Mouse (Mus musculus): ENCODE data around the gene Pctp.

Pctp gene

DNA sequence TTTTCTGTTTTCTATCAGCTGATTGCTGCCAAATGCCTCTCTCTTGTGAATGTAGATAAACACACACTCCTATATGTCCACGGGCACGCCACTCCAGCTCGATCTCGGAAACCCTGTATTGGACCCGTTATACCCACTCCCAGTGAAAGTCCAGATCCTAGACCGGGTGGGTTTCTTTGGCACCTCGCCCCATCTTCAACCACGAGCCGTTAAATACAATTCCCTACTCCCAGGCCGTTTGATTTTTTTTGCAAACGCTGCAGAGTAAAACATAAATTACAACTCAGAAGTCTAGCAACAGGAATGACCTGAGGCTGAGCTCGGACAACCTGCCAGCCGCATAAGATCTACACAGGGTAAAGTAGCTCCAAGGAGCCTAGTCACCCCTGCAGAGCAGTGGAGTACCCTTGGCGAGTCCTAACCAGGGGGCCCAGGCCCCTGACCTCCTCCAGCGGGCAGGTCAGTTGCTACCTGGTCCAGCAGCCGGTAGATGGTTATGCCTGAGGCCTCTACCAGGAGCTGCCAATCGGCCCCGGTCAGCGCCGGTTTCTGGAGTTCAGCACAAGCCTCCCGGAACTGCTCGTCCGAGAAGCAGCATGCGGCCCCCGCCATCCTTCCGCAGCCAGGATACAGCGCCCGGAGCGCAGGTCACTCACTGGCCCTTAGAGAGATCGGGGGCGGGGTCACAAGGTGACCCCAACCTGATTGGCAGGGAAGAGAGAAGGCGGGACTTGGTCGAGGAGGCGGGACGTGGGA lies at the start of gene Pctp:
TSS of gene Pctp (minus strand) at position 664 of the 756 bp plus-strand sequence.
- DNase-seq (ENCODE audit: low read depth in 2 of 2, low spot score in 2 of 2): peak; percentile 26 to 32

DNA sequence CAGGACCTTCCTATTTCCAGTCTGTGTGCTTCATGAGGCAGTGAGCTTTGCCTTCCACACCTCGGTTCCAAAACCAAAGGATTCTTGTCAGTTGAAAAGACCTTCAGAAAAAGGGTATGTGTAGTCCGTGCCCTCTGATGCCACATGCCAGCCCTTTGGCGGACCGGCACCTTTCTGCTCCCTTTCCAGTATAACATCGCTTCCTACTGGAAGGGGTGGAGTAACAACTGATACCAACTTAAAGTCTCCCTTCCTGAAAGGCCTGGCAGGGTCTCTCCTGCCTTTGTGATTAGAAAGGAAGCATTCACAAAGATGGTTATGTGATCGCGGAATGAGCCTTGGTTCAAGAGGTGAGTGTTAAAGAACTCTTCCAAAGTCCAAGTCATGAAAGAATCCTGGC lies 47.3 kb upstream of the Pctp start:
- no peak for DNase-seq (ENCODE audit: low read depth in 2 of 2, low spot score in 2 of 2)

DNA sequence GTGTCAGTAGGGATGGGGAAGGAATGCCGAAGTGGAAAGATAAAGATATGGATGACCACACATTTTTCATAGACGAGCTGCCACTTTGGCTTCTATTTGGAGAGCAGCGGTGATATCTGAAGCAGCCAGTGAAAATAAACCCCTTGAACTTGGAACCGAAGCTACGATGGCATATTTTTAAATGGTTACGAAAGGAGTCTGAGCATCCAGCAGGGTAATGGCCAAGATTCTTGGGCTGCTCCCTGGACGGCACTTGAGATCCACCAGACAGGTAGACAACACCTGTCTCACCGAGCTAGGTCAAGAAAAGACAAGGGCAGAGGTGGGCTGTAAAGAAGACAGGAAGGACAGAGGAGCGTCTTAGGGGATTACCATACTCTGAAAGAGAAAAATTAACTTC lies 44.6 kb upstream of the Pctp start:
- DNase-seq (ENCODE audit: low read depth in 2 of 2, low spot score in 2 of 2): no peak

DNA sequence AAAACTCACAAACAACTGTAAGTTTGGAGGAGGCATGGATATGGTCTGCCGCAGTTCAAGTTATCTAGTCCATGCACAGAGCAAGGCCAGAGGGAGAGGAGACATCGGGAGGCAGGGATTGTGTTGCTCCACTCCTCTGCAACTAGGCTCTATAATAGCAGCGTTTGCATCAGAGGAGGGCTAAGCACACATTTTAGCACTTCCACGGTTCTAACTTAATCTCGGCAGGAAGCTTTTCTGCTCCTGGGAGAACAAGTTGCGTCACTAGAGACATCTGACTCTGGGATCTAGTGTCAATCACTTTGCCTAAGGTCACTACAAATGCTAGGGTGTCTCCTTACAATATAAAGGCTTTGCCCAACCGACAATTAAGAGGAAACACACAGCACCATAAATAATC lies 43.5 kb upstream of the Pctp start:
- DNase-seq (ENCODE audit: low read depth in 2 of 2, low spot score in 2 of 2): no peak

GRCm38 (mm10) chr11:90044459-90044858 lies 41.8 kb upstream of the Pctp start:
- DNase-seq (ENCODE audit: low read depth in 2 of 2, low spot score in 2 of 2): no peak

- DNase-seq (ENCODE audit: low read depth in 2 of 2, low spot score in 2 of 2): no peak
Measured at GRCm38 (mm10) chr11:90038022-90038421, 35.3 kb upstream of the Pctp start.

- no peak for DNase-seq (ENCODE audit: low read depth in 2 of 2, low spot score in 2 of 2)
Measured at GRCm38 (mm10) chr11:90036416-90036815, 33.7 kb upstream of the Pctp start.

DNA sequence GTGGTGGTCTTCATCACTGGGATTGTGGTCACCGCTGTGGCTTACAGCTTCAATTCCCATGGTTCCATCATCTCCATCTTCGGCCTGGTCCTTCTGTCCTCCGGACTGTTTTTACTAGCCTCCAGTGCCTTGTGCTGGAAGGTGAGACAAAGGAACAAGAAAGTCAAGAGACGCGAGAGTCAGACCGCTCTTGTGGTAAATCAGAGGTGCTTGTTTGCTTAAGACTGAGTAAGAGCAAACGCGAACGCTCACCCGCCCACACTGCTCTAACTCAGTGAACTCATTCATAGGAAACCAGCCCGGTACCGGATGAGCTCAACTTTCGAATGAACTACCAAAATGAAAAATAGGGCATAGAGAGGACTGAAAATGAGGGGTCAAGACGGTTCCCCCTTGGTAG lies 32.8 kb upstream of the Pctp start:
- no peak for DNase-seq (ENCODE audit: low read depth in 2 of 2, low spot score in 2 of 2)

DNA sequence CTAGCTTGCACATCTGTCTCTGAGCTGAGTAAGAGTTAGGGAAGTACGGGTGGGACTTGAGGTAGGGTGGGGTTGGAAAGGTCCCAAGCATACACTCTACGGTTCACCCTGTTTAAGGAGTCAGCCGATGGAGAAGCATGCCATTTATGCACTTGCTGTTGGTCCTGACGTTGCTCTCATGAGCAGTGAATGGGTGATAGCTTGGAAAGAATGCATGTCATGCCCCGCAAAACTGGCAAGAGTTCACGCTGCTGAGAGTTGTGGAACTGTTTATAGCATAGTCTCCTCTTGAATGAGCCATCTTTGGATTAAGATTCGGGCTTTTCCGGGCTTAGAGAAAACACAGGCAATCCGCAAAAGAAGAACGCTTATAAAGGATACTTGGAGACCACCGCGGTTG lies 32.0 kb upstream of the Pctp start:
- no peak for DNase-seq (ENCODE audit: low read depth in 2 of 2, low spot score in 2 of 2)

DNA sequence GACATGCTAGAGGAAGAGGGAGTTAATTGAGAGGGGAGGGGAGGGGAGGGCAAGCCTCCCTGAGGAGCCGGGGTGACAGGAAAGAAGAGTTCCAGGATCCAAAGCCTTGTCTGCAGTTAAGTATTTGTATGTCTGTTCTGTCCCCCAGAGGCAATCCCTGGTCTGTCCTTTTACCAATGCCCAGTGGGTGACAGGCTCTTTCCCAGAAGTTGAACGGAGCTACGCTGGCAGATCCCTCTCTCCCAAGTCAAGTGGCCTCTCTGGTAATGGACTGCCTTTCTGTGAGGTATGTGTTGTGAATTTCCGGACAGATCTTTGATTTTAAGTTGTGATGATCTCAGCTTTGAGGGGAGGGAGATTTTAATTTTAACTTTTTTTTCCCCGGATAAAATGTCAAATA lies 30.7 kb upstream of the Pctp start:
- DNase-seq (ENCODE audit: low read depth in 2 of 2, low spot score in 2 of 2): no peak

GRCm38 (mm10) chr11:90032807-90033206 lies 30.1 kb upstream of the Pctp start:
- no peak for DNase-seq (ENCODE audit: low read depth in 2 of 2, low spot score in 2 of 2)

- no peak for DNase-seq (ENCODE audit: low read depth in 2 of 2, low spot score in 2 of 2)
Measured at GRCm38 (mm10) chr11:90031076-90031475, 28.4 kb upstream of the Pctp start.

GRCm38 (mm10) chr11:90030557-90030956 lies 27.9 kb upstream of the Pctp start:
- DNase-seq (ENCODE audit: low read depth in 2 of 2, low spot score in 2 of 2): no peak

DNA sequence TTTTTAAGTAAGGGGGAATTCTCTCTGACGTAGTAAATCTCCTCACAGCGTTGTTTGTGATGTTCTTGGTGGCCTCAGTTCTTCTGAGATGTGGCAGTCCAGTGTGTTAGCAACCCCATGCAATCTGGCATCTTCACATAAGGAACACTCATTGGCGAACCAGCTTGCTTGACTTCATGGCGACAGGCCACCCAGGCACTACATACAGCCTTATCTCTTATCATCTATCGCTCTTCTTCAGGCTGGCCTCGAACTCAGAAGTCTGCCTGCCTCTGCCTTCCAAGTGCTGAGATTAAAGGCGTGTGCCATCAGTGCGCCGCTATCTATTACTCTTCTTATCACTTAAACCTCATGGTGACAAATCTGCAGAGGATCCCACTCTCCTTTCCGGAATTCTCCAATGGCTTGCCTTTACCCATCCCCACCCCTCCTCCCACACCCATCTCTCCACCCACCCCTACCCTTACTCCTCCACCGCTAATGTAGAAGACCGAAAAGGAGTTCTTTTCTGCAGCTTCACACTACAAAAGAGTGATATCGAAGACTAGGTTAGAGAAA lies 27.2 kb upstream of the Pctp start, which contains the start of gene Tmem100:
TSS of gene Tmem100 (plus strand) at position 508 of the 558 bp plus-strand sequence.
- no peak for DNase-seq (ENCODE audit: low read depth in 2 of 2, low spot score in 2 of 2)

GRCm38 (mm10) chr11:90029354-90029753 lies 26.7 kb upstream of the Pctp start:
- no peak for DNase-seq (ENCODE audit: low read depth in 2 of 2, low spot score in 2 of 2)

DNA sequence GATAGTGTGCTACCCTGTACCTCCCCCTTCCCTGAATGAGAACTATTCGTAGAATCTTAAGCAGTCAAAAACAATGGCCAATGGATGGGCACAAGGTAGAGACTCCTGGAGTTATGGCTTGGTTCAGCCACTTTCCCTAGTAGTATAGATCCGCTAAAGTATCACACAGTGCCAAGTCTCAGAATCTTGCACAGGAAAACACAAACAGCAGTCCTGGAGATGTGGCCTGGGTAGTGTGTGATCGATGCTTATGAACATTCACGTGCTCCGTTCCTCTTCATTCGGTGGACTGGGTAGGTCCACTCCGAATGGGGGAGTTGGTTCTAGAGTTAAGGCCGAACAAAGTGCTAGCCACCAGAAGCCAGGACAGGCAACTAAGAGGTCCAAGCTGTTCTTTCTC lies 26.1 kb upstream of the Pctp start:
- DNase-seq (ENCODE audit: low read depth in 2 of 2, low spot score in 2 of 2): no peak

- DNase-seq (ENCODE audit: low read depth in 2 of 2, low spot score in 2 of 2): no peak
Measured at GRCm38 (mm10) chr11:90027216-90027615, 24.5 kb upstream of the Pctp start.

DNA sequence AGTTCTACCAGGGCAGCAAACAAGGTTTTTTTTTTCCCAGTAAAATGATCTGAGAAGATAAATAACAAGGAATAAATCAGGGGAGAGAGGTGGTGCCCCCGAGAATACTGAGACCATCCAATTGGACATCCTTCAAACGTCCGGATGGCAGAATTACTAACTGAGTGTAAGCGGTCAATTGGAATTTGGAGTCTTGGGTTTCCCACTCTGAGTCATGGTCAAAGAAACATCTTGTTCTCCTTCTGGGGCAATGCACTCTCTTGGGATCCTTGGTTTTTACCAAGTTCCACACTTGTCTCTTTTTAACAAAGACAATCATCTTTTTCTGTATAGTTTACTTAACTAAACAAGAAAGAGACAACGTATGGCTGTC lies 24.1 kb upstream of the Pctp start:
- DNase-seq (ENCODE audit: low read depth in 2 of 2, low spot score in 2 of 2): no peak

DNA sequence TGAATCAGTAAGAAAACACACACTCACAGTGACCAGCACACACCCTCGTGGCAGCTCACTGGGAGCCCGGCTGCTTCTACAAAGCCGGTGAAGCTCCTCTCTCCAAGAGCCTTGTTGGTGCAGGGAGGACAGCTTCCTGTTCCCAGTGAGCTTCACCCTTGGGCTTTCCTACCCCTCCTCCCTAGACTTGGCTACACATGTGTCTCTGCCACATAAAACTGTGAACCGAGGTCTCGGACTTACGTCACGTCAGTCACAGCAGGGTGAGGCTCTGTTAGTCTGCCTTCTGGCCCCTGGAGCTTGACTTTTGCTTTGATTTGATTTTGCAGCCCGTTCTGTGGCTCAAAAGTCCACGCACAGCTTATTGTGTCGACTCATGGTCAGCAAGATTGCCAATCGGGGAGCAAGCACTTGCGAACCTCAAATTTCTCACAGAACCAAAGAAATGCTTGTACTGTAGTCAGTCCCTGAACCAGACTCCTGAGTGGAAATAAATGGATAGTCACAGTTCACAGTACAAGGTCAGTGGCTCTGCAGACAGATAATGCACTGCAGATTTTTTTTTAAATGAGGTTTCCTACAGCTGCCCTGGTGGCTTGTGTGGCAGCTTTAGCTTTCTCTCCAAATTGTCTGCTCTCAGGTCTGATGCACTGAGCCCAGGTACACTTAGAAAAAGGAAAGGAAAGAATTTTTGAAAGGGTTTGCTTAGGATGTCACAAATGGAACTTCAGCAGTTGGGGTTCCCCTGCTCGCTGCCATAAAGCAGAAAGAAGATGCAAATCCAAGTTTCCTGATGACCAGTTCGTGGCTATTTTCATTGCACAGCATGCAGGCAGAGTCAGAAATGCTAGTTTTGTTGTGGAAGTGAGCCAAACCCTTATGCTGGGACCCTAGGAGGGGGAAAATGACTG lies 23.5 kb upstream of the Pctp start:
- no peak for DNase-seq (ENCODE audit: low read depth in 2 of 2, low spot score in 2 of 2)

DNA sequence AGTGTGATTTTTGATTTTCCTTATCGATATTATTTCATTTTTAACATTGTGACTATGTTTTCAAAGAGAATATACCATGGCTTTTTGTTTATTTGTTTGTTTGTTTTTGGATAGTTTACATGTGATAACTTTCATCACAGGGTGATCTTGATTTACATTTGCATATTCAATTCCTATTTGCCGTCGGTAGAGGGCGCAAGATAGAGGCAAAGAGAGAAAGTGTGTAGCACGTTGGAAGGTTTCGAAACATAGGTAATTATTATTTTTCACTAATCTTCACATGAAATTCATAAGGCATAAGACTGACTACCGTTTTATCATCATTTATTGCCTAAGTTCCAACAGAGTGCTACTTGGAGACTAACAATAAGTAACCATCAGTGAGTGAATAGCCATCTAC lies 16.5 kb upstream of the Pctp start:
- DNase-seq (ENCODE audit: low read depth in 2 of 2, low spot score in 2 of 2): no peak

DNA sequence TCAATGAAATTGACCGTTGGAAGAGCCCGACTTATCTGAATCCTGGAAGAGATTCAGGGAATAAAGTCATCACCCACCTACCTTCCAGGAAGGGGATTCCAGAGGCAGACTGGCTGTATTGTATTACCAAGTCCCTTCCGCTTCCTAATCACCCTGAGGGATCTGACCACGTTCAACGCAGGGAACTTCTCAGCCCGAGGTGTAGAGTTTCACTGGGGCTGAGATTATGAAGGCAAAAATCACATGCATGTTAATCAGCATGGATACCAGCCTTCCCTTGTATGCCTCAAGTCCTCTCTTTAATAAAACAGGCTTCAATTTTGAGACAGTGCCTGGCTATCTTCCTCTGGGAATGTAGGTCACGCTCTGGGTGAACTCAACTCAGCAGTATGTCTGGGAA lies 12.6 kb upstream of the Pctp start:
- no peak for DNase-seq (ENCODE audit: low read depth in 2 of 2, low spot score in 2 of 2)

DNA sequence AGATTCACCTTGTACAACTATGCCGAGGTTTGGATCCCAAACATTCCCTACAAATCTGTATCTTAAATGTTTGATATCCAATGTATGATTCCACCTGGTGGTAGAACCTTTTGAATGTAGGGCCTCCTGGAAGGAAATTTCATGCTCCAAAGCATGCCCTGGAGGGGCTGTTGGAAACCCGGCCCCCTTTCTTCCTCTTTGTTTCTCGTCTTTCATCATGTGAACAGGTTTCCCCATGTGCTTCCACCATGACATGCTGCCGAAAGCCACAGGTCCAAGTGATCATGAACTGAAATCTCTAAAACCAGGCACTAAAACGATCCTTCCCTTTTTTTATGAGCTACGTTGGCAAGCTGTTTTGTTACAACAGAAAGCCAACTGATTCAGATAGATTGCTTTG lies 11.0 kb upstream of the Pctp start:
- DNase-seq (ENCODE audit: low read depth in 2 of 2, low spot score in 2 of 2): no peak
